Mouse (Mus musculus) cerebellum, postnatal 4 days (tissue): ENCODE measurements around the gene C2cd2.

Experiments
- DNase-seq, 2 experiments: peaks; one replicate each; pipeline ENCODE4 v3.0.0; 2022; ENCODE audit warnings: low spot score in 2 of 2, mixed read lengths in 1 of 2

C2cd2 gene

DNA sequence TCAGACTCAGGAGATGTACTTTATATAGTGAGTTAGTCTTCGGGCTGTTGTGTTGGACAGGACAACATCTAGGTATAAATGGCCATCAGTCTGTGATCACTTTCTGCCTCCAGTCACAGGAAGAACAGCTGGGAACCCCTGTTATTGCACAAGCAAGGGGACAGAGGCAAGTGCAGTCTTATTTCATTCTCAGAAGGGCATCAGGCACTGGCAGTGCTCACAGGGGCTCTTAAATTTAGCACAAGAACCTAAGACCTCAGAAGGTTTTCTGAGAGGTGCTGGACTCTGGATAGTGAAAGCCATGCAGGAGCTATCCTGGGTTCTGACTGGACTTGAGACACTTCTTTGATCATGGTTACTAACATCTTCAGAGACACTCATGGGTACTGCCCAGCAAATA is 78.7 kb downstream of the C2cd2 start:
- no peak for DNase-seq

DNA sequence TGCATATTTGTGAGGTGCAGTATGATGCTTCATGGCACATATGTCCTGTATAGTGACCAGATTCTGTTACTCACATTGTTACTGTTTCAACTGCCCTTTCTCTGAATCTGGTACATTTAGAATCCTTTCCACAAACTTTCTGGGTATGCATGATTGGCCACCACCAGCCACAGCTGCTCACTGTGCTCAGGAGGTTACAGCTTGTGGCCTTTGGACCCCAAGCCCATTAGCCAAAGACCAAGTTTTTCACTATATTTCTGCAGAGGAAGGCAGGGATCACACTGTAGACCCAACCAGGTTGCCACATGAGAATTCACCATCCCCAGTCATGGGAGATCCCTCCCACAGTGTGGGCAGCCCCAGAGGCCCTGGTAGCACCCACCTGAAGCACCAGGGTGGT is 79.5 kb downstream of the C2cd2 start:
- no peak for DNase-seq

- DNase-seq, result peak in 1 of 2 experiments; percentile 59
These were observed 83.3 kb downstream of the C2cd2 start for GRCm38 (mm10) chr16:97879134-97879533.

- no peak for DNase-seq
These were observed 84.9 kb downstream of the C2cd2 start for GRCm38 (mm10) chr16:97877502-97877901.

- DNase-seq, result no peak
These were observed 87.3 kb downstream of the C2cd2 start for GRCm38 (mm10) chr16:97875101-97875500.

- no peak for DNase-seq
These were observed 88.0 kb downstream of the C2cd2 start for GRCm38 (mm10) chr16:97874376-97874775.

- DNase-seq, result peak in 1 of 2 experiments; percentile 19
These were observed 89.7 kb downstream of the C2cd2 start for GRCm38 (mm10) chr16:97872657-97873056.

DNA sequence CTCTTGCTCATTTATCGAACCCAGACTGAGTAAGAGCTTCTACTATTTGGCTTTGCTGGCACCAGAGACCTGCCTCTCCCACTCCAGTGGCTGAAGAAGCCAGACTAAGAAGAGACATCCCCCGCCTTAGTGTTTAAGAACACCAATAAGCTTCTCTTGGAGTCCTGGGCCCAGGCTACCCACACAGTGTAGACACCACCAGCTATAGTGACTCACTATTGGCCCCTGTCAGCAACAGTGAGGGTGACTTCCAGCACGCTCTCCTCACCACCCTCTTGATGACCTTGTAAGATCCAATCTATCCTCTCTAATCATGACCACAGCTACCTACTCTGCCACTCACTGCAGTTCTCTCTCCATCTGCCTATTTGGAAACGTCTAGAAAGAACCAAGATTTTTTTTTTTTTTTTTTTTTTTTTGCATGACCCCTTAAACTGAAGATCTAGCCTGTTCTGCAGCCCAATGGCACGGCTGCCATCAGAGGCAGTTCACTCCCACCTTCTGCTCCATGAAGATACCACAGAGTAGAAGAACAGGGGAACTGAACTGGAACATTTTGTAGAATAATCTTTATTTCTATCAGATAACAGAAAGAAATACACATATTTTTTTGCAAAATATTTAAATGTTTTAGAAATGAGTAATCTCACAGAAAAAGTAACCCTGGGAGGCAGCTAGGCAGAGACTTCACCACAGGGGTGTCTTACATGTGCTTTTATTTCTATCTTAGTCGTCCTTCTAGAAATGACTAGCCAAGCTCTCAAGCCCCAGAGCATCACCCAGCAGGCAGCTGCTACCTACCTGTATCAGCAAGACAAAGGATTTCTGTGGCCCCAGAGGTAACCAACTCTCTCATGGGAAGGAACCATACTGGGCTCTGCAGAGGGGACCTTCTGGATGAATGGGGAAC is 93.0 kb downstream of the C2cd2 start:
- DNase-seq, result no peak

- no peak for DNase-seq
These were observed 98.4 kb downstream of the C2cd2 start for GRCm38 (mm10) chr16:97863932-97864467.

DNA sequence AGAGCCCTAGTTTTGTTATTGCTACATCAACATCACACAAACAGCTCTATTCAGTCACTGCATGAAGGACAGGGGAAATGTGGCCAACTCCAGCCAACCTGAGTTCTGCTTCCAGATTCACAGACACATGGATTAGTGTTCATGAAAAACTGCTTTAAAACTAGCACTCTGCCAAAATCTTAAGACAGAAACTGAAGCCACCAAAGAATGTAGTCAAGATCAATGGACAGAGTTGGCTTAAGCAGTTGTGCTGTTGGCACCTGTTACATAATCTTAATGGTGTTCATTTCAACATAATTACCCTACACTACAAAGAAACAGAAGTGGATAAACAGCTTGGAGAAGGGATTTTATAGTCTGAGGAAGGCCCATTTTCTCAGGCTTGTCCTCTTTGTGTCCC is 106.3 kb downstream of the C2cd2 start:
- DNase-seq, result no peak

DNA sequence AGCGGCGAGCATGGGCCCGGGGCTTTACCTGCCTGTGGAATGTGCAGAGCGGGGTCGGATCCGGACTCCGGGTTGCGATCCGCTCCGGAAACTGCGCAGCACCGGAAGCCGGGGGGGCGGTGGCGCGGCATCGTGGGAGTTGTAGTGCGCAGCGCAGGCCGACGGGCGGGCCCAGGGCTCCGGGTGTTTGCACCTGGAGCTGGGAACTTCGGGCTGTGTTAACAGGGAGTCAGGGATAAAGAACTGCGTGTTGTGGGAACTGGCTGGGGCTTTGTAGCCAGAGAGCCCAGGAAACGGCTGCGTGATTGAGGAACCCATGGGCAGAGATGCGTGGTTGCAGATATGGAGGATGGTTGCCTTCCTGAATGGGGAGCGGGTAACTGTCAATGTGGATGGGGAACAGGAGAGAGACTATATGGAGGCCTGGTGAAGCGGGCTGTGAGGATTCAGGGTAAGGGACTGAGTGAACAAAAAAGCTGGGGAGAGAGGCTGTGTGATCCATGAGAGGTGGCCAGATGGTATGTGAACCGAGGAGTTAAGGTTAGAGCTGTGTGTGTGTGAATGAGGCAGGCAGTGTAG is 110.6 kb downstream of the C2cd2 start, which contains the start of gene Prdm15:
Prdm15 (minus strand) TSS at position 110 of the 579 bp plus-strand sequence.
- DNase-seq, result peak; percentile 79 to 88

DNA sequence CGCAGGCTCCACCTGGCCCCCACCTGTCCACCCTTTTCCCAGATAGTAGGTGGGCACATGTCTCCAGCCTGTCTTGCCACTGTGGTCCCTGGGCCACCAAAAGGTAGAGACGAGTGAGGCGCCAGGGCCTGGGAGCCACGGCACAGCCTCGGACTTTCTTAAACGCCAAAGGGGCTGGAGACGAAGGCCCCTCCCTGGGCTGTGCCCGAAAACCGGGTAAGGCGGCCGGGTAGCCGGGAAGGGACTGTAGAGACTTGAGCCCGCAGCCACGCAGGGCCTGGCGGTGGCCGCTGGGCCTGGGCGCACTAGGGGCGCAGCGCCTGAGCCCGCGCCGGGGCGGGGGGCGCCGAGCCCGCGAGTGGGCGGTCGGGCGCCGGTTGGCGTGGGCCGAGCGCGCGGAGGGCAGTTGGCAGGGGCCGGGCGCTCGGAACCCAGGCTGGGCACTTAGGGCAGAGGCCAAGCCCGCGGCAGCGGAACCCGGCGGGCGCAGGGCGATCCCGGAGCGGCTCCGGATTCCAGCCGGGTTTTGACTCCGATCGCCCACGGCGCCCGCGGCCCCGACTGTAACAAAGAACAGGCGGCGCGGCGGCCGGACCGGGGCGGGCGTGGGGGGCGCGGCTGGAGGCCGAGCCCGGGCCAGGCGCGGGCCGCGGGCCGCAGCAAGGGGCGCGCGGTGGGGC is 111.2 kb downstream of the C2cd2 start:
- DNase-seq, result peak; percentile 75 to 88

DNA sequence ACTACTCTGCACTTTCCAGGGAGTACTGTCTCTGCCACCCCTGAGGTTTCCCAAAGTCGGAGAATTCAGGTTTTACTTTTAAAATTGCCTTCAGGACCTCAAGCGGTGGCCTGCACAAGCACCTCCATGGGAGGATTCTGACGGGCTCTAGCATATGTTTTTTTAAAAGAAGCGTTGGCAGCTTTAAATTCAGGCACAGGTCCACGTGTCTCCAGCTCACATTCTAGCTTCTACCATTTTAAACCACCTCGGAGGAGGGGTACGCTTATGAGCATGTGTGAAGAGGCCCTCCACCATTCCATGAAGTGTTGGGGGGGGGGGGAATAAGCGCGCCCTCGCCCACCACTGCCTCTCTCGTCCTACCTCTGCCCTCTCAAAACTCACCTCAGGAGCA is 111.7 kb downstream of the C2cd2 start:
- DNase-seq, result no peak

DNA sequence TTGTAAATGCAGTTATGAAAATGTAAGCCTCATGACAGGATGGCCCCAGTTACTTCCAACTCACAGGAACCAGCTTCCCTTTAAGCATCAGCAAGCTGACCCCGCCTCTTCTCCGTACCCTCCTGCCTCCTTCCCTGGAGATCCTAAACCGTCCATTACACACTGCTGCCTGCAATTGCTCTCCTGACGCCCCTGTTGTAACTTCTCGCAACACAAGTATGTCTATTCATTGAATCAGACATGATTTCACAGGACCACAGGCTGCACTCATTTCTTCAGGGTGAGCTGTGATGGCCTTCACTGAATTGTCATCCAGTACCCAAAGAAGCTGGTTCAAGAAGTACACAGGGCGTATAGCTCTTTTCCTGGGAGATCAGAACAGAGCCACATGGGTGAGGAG is 113.6 kb downstream of the C2cd2 start:
- no peak for DNase-seq

- DNase-seq, result no peak
These were observed 117.1 kb downstream of the C2cd2 start for GRCm38 (mm10) chr16:97844967-97845937.

GRCm38 (mm10) chr16:97832154-97832553 is 130.2 kb downstream of the C2cd2 start:
- DNase-seq, result no peak

GRCm38 (mm10) chr16:97828207-97828606 is 134.2 kb downstream of the C2cd2 start:
- no peak for DNase-seq

GRCm38 (mm10) chr16:97823311-97824007 is 138.9 kb downstream of the C2cd2 start:
- DNase-seq, result no peak

DNA sequence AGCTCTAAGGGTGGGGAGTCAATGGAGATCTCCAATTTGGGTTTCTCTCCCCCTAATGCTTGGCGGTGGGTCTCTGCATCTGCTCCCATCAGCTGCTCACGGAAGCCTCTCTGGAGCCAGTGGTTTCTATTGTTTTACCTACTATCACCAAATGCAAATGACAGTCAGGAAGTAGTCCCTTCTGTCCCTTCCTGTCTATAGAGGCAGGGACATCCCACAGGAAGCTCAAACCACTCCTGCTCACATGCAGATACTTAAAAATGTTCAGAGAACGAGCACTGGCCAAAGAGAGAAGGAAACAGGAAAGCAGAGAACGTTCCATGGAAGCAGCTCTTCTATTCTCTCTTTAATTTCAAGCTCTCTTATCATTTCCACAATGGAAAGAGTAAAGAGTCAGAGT is 142.9 kb downstream of the C2cd2 start:
- no peak for DNase-seq

DNA sequence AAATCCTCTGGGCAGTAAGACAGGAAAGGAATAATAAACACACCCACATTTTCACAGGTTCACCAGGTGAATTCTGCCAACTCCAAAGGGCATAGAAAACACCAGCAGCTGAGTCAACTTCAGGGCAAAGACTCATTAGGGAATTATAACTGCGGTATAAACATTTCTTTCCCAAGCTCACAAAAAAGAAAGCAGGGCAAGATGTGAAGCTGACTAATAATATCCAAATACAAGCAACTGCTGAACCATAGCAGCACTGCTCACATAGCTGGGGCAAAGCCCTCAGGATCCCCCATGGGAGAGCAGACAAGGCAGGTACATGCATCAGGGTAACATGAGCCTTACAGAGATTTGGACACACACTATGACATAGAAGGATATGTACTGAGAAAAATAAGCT is 145.0 kb downstream of the C2cd2 start:
- no peak for DNase-seq
